Mouse (Mus musculus) Patski (cell line): ENCODE data around the gene Kalrn. TPM values are rescaled to one million over a fixed set of nuclear protein-coding genes. Genes with fewer than 3 reads are reported as not detected.

Source experiments
- ATAC-seq: fragments of 100-300 bp; one replicate; pipeline ENCODE4 v1.8.0; 2021
- CTCF ChIA-PET: fragments of 350-600 bp; sonication (Branson Sonifier 250); formaldehyde crosslinking; loops from one replicate; lab custom pipeline; 2022; ENCODE audit warnings: inconsistent platforms; lab: Charles Lee
- POLR2A ChIA-PET: fragments of 350-600 bp; sonication (Branson Sonifier 250); formaldehyde crosslinking; loops from one replicate; lab custom pipeline; 2022; ENCODE audit warnings: antibody characterized with exemption, inconsistent platforms; lab: Charles Lee
- DNase-seq: peaks from one replicate; pipeline ENCODE4 v3.0.0-alpha.2; 2011; ENCODE audit warnings: low read depth, low spot score
- H3K27me3 ChIP-seq: fragments of 371-371 bp; one replicate; pipeline ENCODE4 v1.5.1; 2021
- CTCF ChIP-seq: fragments of 100-300 bp; IDR thresholded peaks from one replicate; pipeline ENCODE4 v1.5.1; 2021
- in situ Hi-C: fragments of 300-500 bp; cut with MboI; formaldehyde crosslinking; loops from 3 replicates; pipeline ENCODE4 v1.11.1; 2018; ENCODE audit warnings: low pct_unique_long_range_greater_than_20kb, mixed read lengths
- polyA plus RNA-seq: library from polyadenylated mRNA; unstranded; gene quantifications from one replicate; pipeline ENCODE4 v1.2.3, GENCODE M21; 2021

The Kalrn gene
- polyA plus RNA-seq, 1 experiment from 2014 or later: 25.1 TPM

DNA sequence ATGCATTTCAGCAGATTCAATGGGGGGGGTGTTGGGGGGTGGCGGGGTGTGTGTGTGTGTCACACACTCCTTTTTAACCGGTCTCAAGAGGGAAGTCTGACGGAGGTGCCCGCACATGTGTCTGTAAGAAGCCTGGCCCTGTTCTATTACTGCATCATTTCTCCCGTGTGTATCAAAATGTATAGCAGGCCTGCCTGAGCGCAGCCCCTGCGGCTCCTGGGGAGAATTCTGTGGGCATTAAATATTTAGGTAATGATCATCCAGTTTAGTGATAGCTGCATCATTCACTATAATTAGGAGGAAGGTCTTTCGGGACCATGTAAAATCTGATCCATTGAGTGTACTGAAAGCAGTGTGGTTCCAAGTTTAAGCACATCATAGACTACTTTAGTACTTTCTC, 556.1 kb downstream of the Kalrn start:
- ATAC-seq (no peak), DNase-seq (no peak)
- ChIA-PET POLR2A (no interaction called here), CTCF (interaction anchor here (1.4 kb wide), 1 partner anchor 9 kb away, joined by 5 read pairs; no protein-coding TSS in a partner anchor)
- in situ Hi-C loops: no loop called here
- no peaks in the 10 kb centered on the region for H3K27me3 ChIP-seq
- no peak for TF ChIP-seq CTCF

DNA sequence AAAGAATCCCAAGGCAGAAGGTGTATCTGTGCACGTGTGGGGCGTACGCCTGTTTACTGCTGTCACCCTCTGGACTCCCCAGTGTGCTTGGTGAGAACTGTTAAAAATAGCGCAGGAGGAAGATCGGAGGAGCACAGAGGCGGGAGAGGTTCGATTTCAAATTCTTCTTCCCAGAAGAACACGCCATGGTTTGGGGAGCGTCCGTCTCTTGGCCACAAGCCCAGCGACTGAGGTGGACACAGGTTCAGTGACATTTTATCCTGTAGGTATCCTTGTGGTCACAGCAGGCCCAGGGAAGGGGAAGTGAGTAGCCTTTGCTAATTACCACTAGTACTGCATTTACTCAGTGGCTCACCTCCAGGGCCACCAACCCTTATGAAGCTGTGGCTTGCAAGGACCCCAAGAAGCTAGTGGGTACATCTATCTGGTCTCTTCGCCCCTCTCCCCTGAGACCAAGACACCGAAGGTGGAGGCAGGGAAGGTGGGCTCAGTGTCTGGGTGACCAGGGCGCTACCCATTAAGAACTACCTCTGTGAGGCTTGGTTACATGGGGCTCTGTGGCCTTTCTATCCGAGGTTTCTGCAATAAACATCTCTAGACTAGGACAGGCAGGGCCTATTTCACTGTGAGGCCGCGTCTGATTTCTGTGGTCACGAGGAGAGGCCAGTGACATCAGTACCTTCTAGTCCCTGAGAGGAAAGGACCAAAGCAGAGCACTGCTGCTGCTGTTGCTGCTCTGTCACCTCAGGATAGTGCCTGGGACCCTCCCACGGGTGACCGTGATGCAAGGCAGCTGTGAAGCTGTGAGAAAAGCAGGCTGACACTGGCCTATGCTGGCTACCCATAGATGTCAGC, 561.1 kb downstream of the Kalrn start:
- DNase-seq: no peak
- ChIA-PET POLR2A (no interaction called here), CTCF (no interaction called here)
- in situ Hi-C loops: no loop called here
- no peaks in the 10 kb centered on the region for H3K27me3 ChIP-seq
- TF ChIP-seq CTCF: no peak
- no peak for ATAC-seq

DNA sequence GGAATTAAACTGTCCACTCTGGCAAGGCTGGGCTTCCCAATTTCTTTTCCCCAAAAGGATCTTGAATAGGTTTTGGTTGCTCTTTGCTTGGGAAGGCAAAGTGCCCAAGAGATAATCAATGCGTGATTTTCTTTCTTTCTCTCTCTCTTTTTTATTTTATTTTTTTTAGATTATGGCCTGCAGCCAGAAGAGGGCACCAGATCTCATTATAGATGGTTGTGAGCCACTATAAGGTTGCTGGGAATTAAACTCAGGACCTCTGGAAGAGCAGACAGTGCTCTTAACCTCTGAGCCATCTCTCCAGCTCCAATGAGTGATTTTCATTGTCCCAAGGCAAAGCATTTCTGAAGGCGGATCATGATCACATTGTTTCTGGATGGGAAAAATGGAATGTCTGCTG, 563.8 kb downstream of the Kalrn start:
- CTCF ChIA-PET: interaction anchor here (1.6 to 2.3 kb wide), 2 partner anchors 8 to 9 kb away, joined by 5 to 6 read pairs; no protein-coding TSS in a partner anchor
- POLR2A ChIA-PET: no interaction called here
- ATAC-seq (no peak), DNase-seq (no peak)
- no peaks in the 10 kb centered on the region for H3K27me3 ChIP-seq
- in situ Hi-C loops: no loop called here
- no peak for TF ChIP-seq CTCF

DNA sequence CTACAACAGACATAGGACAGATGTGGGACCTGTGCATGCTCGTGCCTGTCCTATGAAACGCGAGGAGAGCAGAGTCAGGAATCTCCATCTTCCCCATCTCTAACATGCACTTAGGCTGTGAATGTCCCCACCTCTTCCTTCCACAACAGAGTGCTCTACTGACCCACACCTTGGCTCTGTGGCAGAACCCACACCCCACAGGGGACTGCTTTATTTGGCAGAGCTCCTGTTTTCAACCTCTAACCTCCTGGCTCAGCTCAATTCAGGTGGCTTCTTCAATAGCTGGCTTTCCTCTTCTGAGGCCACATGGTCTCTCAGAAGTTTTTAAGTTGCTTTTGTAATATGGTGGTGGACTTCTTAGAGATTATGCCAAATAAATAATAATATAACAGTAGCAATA, 567.3 kb downstream of the Kalrn start:
- ChIA-PET CTCF (no interaction called here), POLR2A (no interaction called here)
- no peaks in the 10 kb centered on the region for H3K27me3 ChIP-seq
- in situ Hi-C loops: no loop called here
- DNase-seq: no peak
- ATAC-seq: no peak
- TF ChIP-seq CTCF: no peak

DNA sequence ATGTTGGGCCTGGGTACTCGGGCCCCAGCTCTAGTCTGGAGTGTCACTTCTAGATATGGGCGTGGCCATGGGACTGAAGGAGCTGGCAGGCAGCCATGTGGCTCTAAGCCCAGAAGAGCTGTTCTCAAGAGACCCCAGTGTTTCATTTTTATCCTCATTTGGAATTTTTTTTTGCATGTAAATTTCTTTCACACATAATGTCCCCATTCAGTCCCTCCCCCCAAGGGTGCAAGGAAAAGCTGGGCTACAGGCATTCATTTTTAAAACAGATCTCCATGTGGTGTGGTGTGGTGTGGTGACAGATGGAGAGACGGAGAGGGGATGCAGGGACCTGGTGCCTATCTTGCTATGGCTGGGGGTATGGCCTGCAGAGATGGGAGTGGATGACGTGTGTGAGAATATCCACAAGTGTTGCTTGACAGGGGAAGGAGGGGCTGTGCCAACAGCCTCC, 569.2 kb downstream of the Kalrn start:
- no peak for TF ChIP-seq CTCF
- ChIA-PET POLR2A (no interaction called here), CTCF (no interaction called here)
- in situ Hi-C loops: no loop called here
- no peak for ATAC-seq
- no peak for DNase-seq
- H3K27me3 ChIP-seq: no peaks in the 10 kb centered on the region

DNA sequence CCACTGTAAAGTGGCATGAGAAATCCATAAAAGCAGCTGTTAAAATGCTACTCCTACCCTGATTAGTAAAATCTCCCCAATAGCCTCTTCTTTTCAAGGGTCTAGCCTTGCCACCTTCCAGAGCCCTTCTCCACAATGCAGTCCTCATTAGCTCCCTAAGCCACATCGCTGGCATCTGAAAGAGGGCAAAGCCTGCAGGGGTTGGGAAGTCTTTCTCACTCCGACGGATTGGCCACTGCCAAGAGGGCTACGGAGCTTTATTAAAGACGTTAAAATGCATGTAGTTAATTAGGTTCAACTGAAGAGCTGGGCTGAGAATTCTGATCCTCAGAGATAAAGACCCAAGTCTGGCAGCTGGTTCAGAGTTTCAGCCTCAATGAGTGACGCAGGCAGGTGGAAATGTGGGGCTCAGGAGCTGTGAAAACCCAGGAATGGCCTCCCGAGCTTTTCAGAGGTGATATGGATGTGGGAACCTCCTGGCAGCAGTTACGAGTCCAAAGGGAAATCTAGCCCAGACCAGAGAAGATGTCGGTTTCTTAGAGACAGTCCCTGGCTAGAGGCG, 569.7 kb downstream of the Kalrn start:
- TF ChIP-seq CTCF: no peak
- ATAC-seq (no peak), DNase-seq (no peak)
- POLR2A ChIA-PET: no interaction called here
- in situ Hi-C loops: no loop called here
- CTCF ChIA-PET: no interaction called here
- H3K27me3 ChIP-seq: no peaks in the 10 kb centered on the region

DNA sequence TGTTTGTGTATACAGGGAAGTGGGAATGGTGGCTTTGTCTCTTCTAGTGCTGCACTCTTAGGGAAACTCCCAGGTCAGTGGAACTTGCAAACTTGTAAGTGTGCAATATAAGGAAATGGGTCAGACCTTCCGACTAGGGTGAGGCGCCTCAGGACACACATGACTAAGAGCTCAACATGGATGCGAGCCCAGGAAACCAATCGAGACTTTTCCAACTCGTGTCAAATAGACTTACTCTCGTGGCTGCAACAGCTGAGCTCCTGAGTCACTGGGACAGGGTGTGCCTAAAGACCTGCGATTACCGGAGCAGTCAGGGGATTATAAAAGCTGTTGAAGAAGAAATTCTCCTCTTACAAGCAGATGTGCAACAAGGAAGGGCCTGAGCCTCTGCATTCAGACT, 572.6 kb downstream of the Kalrn start:
- H3K27me3 ChIP-seq: no peaks in the 10 kb centered on the region
- ChIA-PET POLR2A (interaction anchor here (1.6 kb wide), 1 partner anchor 114 kb away, joined by 7 read pairs; no protein-coding TSS in a partner anchor), CTCF (interaction anchor here (1.0 to 2.4 kb wide), 6 partner anchors 9 to 180 kb away, joined by 3 to 25 read pairs (median 4); no protein-coding TSS in a partner anchor)
- DNase-seq (peak; percentile 47), ATAC-seq (peak; percentile 47)
- in situ Hi-C loops: no loop called here
- TF ChIP-seq CTCF: no peak

DNA sequence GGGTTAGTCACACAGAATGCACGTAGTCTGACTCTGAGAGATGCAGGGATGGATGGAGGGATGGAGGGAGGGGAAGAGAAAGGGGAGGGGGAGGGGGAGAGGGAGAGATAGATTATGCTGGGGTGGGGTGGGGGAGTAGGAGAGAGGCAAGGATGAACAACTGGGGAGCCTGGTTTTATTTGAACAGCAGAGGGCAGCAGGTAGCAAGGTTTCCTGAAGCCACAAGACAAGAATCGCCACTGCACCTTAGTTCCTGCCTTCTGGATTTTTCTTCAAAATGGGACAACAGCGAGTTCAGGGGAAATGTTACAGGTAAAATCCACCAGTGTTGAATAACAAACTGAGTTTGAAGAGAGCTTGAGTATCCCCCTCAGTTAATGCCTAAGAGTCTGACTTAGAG, 573.9 kb downstream of the Kalrn start:
- in situ Hi-C loops: no loop called here
- H3K27me3 ChIP-seq: no peaks in the 10 kb centered on the region
- ChIA-PET CTCF (interaction anchor here (0.8 to 2.4 kb wide), 6 partner anchors 10 to 179 kb away, joined by 3 to 25 read pairs (median 6); no protein-coding TSS in a partner anchor), POLR2A (interaction anchor here (0.6 to 1.6 kb wide), 2 partner anchors 59 to 115 kb away, joined by 3 to 7 read pairs; no protein-coding TSS in a partner anchor)
- ATAC-seq: no peak
- DNase-seq: no peak
- peak; percentile 66 for TF ChIP-seq CTCF

DNA sequence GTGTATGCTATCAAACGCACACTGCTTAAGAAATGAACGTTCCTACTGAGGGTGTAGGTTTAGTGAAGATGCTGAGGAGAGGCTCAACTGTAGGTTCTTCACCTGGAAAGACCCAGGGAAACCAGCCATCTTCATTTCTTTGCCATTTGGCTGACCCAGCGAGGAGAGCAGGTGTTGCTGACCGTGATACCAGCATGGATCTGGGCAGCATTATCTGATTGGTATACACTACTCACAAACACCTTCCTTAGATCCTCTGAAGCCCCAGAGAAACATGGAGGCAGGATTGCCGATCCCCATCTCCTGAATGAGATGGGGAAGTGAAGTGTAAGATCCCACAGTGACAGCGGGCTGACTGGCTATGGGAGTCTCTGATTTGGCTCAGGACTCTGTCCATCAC, 575.3 kb downstream of the Kalrn start:
- DNase-seq: no peak
- ChIA-PET POLR2A (no interaction called here), CTCF (interaction anchor here (1.9 kb wide), 1 partner anchor 127 kb away, joined by 4 read pairs; no protein-coding TSS in a partner anchor)
- in situ Hi-C loops: no loop called here
- no peak for ATAC-seq
- H3K27me3 ChIP-seq: no peaks in the 10 kb centered on the region
- no peak for TF ChIP-seq CTCF

DNA sequence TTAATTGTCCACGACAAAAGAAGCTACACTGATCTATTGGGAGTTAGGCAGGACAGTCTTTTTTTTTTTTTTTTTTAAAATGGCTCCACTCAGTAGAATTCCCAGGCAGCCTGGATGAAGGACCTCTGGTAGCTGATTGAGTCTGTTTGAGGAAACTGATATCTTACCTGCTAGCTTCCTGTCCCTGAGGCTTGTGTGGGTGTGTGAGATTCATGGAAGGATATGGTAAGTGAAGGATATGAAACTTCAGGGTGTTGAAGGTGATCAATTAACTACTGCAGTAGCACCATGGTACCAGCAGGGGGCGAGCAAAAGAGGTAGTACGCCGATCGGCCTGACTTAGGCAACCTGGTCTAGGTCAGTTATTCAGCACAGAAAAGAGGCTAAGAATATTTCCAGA, 577.3 kb downstream of the Kalrn start:
- no peak for ATAC-seq
- in situ Hi-C loops: no loop called here
- no peaks in the 10 kb centered on the region for H3K27me3 ChIP-seq
- TF ChIP-seq CTCF: peak; percentile 88
- ChIA-PET POLR2A (no interaction called here), CTCF (interaction anchor here (0.6 to 3.2 kb wide), 6 partner anchors 10 to 175 kb away, joined by 3 to 17 read pairs (median 4); no protein-coding TSS in a partner anchor)
- no peak for DNase-seq
